Mouse (Mus musculus) layer of hippocampus, postnatal 10 days (tissue): ENCODE measurements around the gene Phtf2. TPM values are rescaled to one million over a fixed set of nuclear protein-coding genes. Genes with fewer than 3 reads are reported as not detected.
"Not testable (repeated sequence)": the region's sequence is repeated elsewhere in the genome, so short reads cannot be mapped to it uniquely, and the experiment has no call there.

Experiments
- DNase-seq, 2 experiments: peaks; one replicate each; pipeline ENCODE4 v3.0.0; 2021; ENCODE audit warnings: low spot score in 2 of 2
- total RNA-seq, 2 experiments: library from RNA; stranded (reverse); gene quantifications; 2 replicates each; pipeline ENCODE4 v1.2.3; 2021

Phtf2 gene
- total RNA-seq, 2 experiments from 2014 or later: 21.6 to 22.7 TPM

DNA sequence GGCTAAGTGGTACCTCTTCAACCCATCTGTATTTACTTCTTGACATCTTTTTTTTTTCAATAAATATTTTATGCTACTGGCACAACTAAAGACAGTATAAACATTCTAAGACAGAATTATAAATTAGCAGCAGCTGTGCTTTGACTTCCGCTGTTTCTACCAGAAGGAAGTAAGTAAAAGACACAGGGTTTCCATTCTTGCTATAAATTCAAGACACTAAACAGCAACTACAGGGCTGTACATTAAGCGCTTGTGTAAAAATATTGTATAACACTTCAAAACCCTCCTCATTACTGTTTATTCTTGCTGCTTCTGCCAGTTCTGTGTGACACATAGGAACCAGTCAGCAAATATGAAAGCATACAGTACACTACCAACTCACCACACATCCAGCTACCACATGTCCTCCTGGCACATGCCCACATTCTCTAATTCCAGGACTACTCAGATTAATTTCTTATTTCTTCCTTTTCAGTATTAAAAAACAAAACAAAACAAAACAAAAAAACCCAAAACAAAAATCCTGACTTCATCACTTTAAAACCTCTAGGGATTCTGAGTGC, 16.6 kb downstream of the Phtf2 start:
- no peak for DNase-seq

DNA sequence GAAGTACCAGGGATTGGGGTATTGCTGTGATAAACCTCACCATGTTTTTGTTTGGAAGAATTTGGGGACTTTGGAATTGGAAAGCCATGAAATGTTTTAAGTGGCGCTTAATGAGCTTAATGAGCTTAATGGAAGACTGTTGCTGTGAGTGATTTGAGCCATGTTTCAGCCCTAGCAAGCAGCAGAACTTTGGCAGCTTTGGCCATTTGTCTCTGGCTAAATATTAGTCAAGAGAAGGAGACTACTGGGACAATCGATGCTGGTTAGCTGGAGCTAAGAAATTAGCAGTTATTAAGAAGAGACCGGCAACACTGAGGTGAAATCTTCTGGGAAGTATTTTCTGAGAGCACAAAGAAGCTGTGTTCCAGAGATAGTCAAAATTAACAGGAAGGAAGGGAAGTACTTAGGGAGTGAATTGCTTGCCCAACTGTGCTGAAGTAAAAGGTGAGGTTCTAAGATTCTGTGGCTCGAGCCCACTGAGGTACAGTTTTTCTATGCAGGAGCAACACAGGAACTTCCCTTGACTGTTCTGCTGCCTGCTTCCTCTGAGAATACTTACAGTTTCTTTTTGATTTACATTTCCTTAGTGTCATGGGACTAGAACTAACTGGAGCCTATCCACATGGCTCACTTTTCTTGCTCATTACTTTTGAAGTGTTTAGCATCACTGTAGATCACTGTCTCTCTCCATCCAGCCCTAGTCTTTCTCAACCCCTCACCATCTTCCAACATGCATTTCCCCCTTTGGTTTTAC, 17.5 kb downstream of the Phtf2 start:
- DNase-seq: no peak

DNA sequence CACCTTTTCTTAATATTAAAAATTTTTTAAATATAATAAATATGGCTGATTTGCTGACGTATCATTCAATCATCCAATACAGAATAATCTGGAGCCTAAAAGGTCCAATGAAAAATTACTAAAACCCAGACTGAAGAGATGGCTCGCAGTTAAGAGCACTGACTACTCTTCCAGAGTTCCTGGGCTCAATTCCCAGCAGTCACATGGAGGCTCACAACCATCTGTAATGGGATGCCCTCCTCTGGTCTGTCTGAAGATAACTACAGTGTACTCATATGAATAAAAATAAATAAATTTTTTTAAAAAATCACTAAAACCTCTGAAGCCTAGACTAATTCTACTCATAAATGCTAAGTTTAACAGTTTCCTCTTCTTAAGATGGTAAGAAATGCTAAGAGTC, 20.0 kb downstream of the Phtf2 start:
- no peak for DNase-seq

DNA sequence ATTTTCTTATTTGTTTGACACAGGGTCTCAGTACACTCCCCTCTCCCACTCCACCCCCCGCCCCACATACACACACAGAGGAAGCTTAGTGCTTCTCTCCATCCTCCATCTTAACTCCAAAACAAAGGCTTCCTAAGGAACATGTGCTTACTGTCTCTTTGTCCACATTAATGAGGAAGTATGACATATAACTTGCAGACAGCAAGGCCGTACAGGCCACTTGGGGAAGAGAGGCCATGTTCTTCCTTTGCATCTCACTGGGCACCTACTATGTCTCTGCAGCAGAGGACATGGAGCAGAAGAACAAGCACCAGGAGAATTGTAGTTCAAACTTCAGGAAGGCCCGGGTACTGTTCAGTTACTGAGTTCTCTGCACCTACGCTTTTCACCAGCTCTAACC, 21.4 kb downstream of the Phtf2 start:
- DNase-seq: no peak

DNA sequence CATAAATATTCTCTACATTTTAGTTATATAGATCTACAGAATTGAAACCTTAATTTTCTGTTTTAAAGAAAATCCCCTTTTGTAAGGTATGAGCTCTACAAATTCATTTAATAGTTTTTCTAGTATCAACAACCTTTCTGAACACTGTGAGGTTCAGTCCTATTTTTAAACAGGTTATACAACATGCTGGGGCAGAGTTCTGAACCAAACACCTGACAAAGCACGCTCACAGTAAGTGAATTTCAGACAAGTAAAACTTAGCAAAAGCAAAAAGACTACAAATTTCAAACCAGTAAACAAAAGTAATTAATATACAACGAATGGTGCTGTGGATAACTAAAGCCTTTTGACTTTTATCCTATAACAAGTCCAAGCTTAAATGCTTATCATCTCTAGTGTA, 23.5 kb downstream of the Phtf2 start:
- DNase-seq: no peak

DNA sequence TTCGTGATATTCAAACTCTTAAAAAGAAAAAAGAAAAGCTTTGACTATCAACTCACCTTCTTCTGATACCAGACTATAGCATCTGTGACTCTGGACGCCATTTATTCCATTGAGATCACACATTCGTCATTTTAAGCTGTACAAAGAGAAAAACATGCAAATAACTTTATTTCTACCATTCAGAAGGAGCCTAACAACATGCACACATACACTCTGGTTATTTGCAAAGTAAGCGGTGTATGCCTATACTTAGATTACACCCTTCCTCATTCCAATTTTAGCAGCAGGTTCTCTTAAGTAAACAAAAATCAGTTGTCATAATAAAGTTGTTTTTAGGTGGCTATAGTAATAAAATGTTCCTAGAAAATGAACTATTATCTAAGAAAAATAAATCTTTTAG, 26.9 kb downstream of the Phtf2 start:
- no peak for DNase-seq

DNA sequence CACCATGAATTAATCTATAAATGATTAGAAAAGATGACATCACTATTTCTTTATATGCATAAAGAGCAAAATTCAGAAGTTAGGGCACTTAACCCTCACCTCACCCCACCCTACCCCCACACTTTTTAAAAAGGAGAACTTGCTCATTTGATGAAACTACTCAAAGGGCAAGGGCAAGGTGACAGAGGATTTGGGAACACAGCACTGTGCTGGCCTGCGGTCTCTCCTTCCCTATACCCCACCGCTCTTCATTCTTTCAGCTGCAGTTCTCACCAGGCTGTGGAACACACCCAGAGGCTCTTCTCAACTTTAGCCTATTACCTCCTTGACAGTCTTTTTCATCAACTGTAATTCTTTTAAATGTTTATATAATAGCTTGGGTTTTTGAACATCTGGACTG, 34.9 kb downstream of the Phtf2 start:
- DNase-seq: no peak

DNA sequence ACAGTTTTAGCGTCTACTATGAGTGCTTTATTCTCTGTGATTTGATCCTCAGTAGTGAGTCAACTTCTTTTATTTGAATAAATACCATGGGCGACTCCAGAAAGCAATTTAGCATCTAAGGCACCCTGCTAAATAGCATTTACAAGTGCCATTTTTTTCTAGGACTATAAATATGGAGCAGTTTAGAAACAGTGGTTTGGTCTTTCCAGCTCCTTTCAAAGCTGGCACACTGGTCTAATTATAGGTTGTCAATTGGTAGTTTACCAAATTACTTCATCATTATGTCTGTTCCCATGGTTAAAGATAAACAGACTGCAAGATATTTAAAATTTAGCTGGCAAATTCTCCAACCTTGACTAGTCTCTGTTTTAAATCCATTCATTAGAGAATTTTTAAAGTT, 38.1 kb downstream of the Phtf2 start:
- DNase-seq: no peak

DNA sequence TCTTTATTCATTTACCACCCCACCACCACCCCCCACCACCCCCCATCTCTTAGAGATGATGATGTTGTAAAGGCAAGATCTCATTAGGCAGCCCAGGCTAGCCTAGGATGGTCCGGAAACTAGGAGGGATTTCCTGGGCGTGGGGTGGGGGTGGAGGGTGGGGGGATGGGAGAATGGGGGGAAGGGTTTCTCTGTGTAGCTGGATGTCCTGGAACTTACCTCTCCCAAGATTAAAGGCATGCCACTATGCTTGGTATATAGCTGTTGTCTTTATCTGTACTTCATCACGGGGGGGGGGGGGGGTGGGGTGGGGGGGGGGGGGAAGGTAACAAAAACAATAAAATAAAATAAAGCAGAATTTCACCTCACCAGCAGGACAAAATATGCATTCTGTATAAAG, 38.5 kb downstream of the Phtf2 start:
- DNase-seq: no peak

DNA sequence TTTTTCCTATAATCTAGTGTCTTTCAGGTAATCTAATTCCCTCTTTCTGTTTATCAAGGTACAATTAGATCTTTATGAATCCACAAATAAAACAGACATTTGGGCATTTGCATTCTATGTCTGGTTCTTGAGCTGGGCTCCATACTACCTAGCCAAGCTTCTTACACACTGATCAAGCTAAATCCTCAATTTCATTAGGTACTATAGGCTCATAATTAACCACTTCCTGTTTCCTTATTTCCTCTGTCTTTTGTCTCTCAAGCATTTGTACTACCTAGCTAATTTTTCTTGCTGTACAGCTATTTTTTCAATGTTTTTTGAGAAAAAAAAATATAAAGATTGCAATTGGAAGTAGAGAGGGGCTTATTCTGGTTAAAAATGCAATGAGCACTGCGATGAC, 44.8 kb downstream of the Phtf2 start:
- no peak for DNase-seq

DNA sequence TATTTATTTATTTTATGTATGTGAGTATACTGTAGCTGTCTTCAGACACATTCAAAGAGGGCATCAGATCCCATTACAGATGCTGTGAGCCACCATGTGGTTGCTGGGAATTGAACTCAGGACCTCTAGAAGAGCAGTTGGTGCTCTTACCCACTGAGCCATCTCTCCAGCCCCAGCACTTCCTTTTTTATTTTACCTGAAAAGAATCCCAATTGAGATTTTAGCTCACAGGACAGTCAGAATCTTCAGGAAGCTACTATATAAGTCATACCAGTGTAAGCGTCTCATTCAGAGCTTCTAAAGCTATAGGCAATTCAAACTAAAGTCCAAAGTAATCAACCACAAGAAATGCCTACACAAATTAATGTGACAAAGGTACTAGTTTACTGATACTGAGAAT, 47.5 kb downstream of the Phtf2 start:
- DNase-seq: no peak

DNA sequence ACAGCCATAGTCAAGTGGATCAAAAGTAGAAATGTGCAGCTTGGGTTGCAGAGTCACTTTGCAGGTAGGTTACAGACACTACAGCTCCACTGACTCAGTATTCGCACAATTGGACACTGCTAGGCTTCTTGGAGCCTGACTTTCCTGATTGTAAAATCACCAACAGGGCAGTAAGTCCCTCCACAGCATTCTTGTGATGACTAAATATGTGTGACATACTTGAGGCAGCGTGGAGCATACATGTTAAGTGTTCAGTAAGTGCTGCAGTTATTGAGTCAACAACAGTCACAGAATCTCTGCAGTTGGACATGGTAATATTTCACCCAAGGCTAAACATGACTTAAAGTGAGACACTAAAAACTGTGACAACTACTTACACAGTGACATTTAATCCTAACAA, 50.5 kb downstream of the Phtf2 start:
- DNase-seq: no peak

DNA sequence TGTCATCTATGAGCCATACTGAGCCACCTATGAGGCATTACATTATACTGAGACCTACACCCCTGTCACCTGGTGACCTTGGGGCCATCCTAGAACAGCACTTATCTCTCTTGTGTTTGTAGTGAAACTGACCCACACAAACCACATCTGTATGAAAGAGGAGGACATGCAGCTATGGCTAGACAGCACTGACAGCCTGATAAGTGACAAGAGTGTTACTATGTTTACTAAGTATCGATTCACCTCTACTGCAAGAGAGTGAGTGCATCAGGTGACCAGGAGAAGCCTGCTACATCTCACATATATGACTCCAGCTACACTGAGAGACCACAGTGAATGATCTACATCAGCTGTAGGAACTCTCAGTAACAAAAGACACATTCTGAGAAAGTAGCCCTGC, 51.2 kb downstream of the Phtf2 start:
- DNase-seq: no peak

DNA sequence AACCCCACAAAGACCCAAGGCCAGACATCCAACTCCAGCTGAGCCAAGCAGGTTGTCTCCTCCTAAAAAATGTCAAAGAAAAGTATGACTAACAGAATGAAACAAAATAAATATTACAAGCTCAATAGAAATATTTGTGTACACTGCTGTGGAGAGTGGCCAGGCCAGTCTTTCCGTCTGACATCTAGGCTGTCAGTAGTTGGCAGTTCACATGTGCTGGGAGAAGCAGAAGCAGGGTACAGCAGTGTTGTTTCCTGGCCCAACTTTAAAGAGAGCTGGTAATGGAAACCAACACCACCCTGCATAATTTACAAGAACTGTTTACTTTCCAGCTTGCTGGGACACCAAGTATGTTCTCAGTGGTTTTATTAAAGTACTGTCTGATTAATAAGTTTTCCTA, 60.3 kb downstream of the Phtf2 start:
- DNase-seq: no peak

DNA sequence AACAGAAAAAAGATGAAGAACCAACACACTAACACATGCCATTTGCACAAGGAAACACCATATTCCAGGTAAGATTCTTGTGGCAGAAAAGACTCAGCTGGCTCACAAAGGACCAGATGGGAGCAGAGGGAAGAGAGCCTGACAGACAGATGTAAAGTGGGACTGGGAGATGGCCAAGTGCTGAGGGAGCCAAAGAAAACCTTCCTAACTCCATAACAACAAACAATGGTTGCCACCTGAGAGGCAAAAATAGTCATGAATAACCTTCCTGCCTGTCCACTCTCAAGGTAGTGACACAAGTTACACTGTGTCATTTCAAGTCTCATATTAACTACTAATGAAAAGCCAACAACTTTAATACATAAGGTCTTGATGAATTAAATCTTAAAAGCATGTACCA, 60.8 kb downstream of the Phtf2 start:
- DNase-seq: no peak

DNA sequence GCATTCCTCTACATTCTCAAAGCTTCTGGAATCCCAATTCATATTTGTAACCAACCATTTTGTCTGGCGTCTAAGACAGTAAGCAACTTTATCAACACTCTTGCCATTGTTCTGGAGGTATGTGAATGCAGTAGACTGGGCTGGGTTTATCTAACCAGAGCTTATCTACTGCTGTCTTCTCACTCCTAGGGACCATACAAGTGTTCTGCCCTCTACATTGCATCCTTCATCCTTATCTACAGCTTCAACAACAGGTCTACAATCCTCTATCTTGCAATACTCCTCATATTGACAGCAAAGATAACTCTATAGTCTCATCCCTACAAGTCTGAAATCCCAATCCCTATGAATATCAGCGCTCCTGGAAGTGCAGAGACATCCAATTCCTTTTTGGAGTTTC, 66.8 kb downstream of the Phtf2 start:
- no peak for DNase-seq

DNA sequence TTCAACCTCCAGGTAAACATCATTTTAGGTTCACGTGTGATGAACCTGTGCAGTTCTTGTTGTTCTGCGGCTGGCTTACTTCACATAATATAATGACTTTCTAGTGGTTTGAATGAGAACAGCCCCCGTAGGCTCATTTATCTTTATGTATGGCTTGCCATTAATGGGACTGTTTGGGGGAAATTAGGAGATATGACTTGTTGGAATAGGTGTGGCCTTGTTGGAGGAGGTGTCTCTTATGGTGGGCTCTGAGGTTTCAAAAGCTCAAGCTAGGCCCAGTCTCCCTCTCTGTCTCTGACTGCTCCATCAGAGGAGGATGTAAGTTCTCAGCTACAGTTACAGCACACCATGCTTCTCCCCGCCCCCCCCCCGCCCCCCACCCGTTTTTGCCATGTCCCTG, 71.5 kb downstream of the Phtf2 start:
- DNase-seq: no peak

DNA sequence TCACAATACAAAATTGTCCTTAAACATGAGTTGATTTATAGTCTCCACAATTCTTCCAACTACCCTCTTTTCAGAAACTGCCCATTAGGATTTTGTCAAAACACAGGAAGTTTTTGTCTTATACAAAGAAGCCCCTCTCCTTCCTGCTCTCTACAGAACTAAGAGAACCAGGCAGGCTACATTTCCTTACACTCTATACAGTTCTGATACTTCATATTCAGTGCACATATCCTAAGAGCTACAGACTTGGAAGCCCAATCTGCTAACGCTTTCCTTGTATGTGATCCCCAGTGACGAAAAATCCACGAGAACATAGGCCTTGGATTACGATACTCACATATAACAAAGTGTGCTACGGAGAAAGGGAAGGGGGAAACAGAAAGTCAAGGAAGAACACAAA, 86.0 kb downstream of the Phtf2 start:
- no peak for DNase-seq

DNA sequence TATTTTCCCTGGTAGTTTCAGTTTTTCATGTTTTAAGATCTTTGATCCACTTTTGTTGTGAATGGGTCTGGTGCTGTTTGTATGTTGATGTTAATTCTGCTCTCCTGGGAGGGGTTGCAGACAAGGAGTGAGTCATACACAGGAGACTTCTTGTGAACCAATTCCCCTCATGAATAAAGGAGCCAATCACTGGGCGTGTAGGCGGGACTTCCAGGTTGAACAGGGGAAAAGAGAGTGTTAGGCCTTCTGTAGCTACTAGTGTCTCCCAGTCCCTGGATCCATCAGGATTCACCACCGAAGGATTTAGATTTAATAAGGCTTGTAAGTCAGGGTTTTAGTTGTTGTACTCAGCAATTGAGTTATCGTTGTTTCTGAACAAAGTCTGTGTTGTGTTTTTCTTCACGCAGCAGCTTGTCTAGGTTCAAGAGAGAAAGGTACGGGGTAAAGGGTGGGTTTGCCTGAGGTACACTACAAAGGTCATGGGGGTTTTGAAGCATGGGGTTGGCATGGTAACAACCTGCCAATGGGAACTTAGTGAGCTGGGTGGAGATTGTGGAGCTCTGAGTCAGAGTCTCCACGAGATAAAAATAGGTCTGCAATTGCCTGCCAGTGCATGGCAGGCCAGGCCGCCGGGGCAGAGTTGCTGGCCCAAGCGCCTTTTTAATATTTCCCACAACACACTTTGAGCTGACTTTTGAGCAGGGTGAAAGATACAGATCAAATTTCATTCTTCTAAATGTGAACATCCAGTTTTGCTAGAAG, 90.0 kb downstream of the Phtf2 start:
- DNase-seq: no peak

DNA sequence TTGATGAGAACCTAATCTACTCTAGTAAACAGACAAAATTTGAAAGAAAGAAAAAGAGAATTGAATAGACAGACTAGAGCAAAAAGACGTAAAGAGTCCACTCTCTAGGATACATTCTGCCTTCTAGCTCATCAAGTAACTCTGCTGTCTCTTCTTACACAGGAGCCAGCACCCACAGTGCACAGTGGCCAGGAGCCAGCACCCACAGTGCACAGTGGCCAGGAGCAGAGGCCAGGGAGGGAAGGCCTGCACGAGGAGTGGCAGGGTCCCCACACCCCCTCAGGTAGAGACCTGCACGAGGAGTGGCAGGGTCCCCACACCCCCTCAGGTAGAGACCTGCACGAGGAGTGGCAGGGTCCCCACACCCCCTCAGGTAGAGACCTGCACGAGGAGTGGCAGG, 95.5 kb downstream of the Phtf2 start:
- not testable (repeated sequence) for DNase-seq

DNA sequence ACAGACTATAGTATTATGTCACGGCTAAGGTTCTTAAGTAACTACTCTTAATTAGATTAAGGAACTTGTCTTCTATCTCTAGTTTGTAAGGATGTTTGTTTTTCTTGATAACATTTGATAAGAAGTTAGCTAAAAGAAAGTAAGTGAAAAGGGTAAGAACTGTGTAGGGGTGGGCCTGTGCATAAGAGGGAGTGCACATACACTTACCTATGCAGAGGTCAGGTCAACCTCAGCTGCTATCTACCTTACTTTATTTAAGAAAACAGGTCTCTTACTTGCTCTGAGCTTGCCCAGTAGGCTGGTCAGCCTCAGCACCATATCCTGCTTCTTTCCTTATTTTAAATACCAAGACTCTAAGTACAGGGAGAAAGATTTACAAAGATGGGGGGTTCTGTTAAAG, 100.8 kb downstream of the Phtf2 start:
- no peak for DNase-seq

DNA sequence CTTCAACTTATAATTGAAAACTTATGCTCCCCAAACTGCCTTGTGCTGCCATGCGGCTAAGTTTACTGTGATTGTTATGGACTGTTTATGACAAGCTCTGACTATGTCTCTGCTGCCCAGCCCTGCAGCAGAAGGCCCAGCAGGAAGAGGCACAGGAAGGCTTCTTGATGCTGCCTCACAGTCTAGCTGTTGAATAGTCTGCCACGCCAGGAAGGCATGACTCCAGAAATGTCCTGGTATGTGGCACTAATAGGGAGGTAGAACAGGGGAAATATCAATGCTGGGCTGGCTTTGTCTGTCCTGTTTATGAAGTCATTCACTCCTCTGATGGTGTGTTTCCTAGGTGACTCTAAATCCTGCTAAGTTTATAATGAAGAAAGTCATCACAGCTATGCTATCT, 102.7 kb downstream of the Phtf2 start:
- no peak for DNase-seq
